Mouse (Mus musculus) bone marrow, adult 2 months (tissue): ENCODE data around the gene Ccn2.

Experiments used
- CTCF ChIP-seq: fragments of 200-500 bp; IDR thresholded peaks from 2 replicates; pipeline ENCODE4 v1.5.1; 2011; ENCODE audit warnings: low read length, control low read depth; ENCODE audit not compliant: control insufficient read depth, insufficient read depth
- POLR2A ChIP-seq: fragments of 200-500 bp; IDR thresholded peaks from 2 replicates; pipeline ENCODE4 v1.6.1; 2011; ENCODE audit warnings: low read depth, mild to moderate bottlenecking, control low read depth, low read length, borderline replicate concordance; ENCODE audit not compliant: control insufficient read depth

DNA sequence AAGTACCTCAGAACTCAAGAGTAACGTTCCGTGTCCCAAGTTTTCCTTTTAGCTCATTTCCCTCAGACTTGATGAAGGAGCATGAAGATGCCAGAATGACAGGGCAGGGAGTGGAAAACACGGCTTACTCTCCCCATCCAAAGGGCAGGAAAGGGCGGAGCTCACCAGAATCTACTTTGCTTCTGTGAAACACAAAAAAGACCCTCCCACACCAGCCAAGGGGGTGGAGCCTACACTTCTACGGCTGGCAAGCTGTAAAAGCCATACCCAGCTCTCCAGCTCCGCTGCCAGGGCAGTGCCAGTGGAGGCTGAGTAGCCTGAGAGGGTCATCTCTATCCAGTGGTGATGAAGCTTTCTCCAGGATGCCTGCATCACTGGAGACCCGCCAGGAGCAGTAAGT, 44.4 kb downstream of the Ccn2 start:
- no peak for TF ChIP-seq CTCF
- no peak for TF ChIP-seq POLR2A
